Mouse (Mus musculus): ENCODE results near the gene Cyba.
A peak's percentile ranks its signal among the peaks of the same experiment; 100 is the strongest.

The Cyba gene

GRCm38 (mm10) chr8:122451161-122451703, 18.5 kb upstream of the Cyba start:
- DNase-seq (ENCODE audit: low read depth) = no peak

DNA sequence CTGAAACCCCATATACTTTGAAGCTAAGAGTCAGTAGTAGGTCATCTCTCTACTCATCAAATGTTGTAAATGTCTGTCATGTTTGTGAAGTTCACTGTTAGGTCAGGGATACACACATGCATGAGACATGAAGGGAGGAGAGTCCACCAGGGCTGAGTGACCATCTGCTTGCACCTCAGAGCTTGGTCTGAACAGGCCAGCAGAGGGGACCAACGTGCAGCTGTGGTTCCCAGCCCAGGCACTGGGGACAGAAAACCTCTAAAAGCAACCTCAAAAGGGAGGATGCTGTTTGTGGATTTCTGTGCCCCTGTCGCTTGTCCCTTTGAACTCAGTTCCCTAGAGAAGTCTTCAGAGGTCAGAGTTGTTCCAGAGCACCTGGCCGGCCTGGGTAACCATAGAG, 12.5 kb upstream of the Cyba start:
- DNase-seq (ENCODE audit: low read depth) = peak; percentile 62

- DNase-seq (ENCODE audit: low read depth) = peak; percentile 90
Measured at GRCm38 (mm10) chr8:122444058-122444748, 11.5 kb upstream of the Cyba start.

- peak; percentile 99 for DNase-seq (ENCODE audit: low read depth)
Measured at GRCm38 (mm10) chr8:122443262-122444006, 10.7 kb upstream of the Cyba start, which contains the start of gene Mvd. Gene Mvd (minus strand): TSS chr8:122443422.

DNA sequence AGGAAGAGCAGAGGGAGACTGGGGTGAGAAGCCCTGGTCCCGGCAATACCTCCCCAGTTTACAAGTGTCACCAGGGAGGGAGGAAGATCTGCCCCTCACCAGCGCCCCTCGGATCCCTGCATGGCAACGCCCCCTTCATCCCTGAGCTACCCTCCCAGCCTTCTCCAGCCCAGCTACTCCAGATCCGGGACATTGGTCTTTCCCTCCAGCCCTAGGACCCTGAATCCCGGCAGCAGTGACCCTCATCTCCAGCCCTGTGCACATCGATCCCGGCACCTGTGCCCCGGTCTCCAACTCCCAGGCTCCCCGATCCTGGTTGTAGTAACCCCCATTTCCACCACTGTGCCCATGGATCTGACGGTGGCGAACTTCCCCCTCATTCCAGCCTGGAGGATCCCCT, 10.1 kb upstream of the Cyba start:
- DNase-seq (ENCODE audit: low read depth) = no peak

GRCm38 (mm10) chr8:122442356-122442755, 9.6 kb upstream of the Cyba start:
- DNase-seq (ENCODE audit: low read depth) = no peak

GRCm38 (mm10) chr8:122441326-122441725, 8.6 kb upstream of the Cyba start:
- DNase-seq (ENCODE audit: low read depth) = no peak

GRCm38 (mm10) chr8:122439336-122439735, 6.6 kb upstream of the Cyba start:
- no peak for DNase-seq (ENCODE audit: low read depth)

- DNase-seq (ENCODE audit: low read depth) = peak; percentile 38
Measured at GRCm38 (mm10) chr8:122437708-122438331, 5.1 kb upstream of the Cyba start.

DNA sequence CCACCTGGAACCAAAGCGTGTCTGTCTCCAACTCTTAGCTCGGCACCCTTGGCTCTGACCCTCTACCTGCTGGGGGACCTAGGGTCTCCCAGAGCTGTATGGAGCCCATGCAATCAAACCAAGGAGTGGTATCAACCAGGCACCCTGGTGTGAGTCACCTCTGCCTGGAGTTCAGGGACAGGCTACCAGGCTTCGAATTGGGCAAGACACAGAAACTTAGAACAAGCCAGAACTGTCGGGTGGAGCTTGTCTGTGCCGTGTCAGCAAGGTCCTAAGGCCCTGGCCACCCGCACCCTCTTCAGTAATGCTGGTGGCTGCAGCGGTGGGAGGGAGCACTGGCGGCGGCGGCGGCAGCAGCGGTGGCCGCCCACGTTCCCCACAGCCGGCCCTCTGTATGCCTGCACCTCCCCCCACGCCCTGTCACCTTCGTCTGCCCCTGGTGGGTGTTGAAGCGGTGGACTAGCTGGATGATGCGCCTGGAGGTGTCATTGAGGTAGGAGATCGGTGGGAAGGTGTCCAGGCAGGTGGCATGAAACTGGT, 3.9 kb upstream of the Cyba start:
- no peak for DNase-seq (ENCODE audit: low read depth)

GRCm38 (mm10) chr8:122436146-122436545, 3.4 kb upstream of the Cyba start:
- DNase-seq (ENCODE audit: low read depth) = no peak

GRCm38 (mm10) chr8:122435375-122435774, 2.6 kb upstream of the Cyba start:
- peak; percentile 26 for DNase-seq (ENCODE audit: low read depth)

GRCm38 (mm10) chr8:122433269-122433905, 657 bp upstream of the Cyba start:
- DNase-seq (ENCODE audit: low read depth) = peak; percentile 51

GRCm38 (mm10) chr8:122431694-122432442, 862 bp downstream of the Cyba start:
- no peak for DNase-seq (ENCODE audit: low read depth)

DNA sequence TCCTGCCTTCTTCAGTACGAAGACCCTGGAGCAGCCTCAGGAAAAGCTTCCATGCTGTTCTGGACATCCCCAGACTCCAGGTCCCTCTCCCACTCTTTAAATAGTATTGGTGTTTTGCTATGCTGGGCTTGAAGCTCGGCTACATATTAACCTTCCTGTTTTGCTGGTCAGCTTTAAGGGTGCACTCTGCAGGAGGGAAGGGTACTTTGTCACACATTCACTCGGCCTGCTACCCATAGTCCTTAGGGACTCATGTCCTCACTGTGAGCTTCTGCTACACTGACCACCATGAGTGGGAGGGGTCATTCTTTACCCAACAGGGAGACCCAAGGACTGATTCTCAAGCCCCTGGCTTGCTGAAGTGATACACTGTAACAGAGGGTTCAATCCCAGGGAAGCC, 2.1 kb downstream of the Cyba start:
- no peak for DNase-seq (ENCODE audit: low read depth)

GRCm38 (mm10) chr8:122430058-122430636, 2.6 kb downstream of the Cyba start:
- DNase-seq (ENCODE audit: low read depth) = peak; percentile 64

DNA sequence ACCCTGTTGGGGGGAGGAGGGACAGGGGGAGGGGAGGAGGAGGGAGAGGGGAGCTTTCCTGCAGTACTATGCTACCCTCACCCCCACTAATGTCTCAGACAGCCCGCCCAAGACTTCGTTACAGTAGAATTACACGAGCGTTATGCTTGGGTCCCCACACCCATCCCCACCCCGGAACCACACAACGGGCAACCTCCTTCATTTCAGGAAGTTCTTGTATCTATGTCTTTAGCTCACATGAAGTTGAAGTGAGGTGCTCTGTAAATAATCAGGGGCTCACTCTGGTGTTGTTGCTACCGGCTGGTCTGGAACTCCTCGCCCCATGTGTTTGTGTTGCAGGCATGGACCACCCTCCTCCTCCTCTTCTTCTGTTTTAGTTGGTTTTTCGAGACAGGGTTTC, 4.6 kb downstream of the Cyba start:
- DNase-seq (ENCODE audit: low read depth) = no peak

- DNase-seq (ENCODE audit: low read depth) = no peak
Measured at GRCm38 (mm10) chr8:122427607-122428006, 5.1 kb downstream of the Cyba start.

GRCm38 (mm10) chr8:122426145-122426544, 6.6 kb downstream of the Cyba start:
- no peak for DNase-seq (ENCODE audit: low read depth)

DNA sequence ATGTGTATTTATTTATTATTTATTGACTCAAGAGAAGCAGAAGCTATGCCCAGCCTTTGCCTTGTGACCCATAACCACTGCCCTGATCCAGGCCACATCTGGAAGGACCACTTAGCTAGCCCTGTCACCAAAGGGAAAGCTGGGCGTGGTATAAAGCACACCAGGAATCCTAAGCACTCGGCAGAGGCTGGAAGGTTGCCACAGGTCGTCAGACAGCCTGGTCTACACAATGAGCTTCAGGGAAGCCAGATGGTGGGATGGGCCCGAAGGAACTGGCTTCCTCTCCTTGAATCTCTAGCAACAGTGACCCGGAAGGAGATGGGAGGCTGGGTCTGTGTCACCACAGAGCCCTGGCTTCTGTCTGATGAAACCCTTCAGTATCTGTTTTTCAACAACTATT, 9.1 kb downstream of the Cyba start:
- no peak for DNase-seq (ENCODE audit: low read depth)

GRCm38 (mm10) chr8:122423217-122423616, 9.5 kb downstream of the Cyba start:
- no peak for DNase-seq (ENCODE audit: low read depth)
